Mouse (Mus musculus): ENCODE results near the gene Anp32e.

GRCm38 (mm10) chr3:95891211-95892065, 37.6 kb upstream of the Anp32e start, which contains the start of gene BC028528:
- no peak for TF ChIP-seq POLR2A (IDR thresholded peaks at IDR 0.05; ENCODE audit: insufficient read length, low read depth)
- TF ChIP-seq SRF (IDR thresholded peaks at IDR 0.05; ENCODE audit: control insufficient read depth, insufficient read length, low read depth) = no peak
- TF ChIP-seq MAX (IDR thresholded peaks at IDR 0.05; ENCODE audit: low read depth) = no peak
- TF ChIP-seq POLR2AphosphoS2 (IDR thresholded peaks at IDR 0.05; ENCODE audit: insufficient read length, low read depth) = no peak
- no peak for TF ChIP-seq TCF12 (IDR thresholded peaks at IDR 0.05; ENCODE audit: insufficient read depth, poor library complexity, severe bottlenecking)
- no peak for TF ChIP-seq USF1 (IDR thresholded peaks at IDR 0.05; ENCODE audit: low read depth)
- no peak for TF ChIP-seq E2F4 (IDR thresholded peaks at IDR 0.05; ENCODE audit: insufficient read depth)
- no peak for TF ChIP-seq MYOG (IDR thresholded peaks at IDR 0.05; ENCODE audit: control insufficient read depth in 1 of 3, insufficient read depth in 1 of 3, insufficient read length in 2 of 3, low read depth in 2 of 3)
- TF ChIP-seq TCF3 (IDR thresholded peaks at IDR 0.05; ENCODE audit: insufficient read length, low read depth) = no peak

Data from myocyte (in vitro differentiated cells).